ENCODE assay signal across 19 mouse cellular contexts in the genomic region with DNA sequence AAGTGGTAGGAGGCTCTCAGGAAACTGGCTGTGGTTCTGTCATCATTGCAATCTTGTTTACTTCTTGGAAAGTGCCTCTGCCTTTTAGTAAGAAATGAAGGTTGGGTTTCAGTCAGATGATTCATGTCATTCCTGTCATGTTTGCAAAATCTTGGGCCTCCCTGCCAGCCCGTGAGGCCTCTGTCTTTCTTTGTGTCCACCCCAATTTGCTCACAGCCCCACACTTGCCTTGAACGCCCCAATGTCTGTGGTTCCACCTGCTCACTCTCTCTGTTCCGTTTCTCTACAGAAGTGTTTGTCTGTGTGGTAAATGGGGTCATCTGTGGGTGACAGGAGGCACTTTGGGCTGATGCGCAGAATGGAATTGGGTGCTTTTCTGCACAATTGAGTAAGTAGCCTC. TPM values are rescaled to one million over a fixed set of nuclear protein-coding genes. Genes with fewer than 3 reads are reported as not detected.
A peak's percentile ranks its signal among the peaks of the same experiment; 100 is the strongest.
DNase-seq lines count a peak whose midpoint lies in the region; ATAC-seq and TF ChIP-seq lines count a peak whose summit lies in the region.
"Had no signal": no experiment of that assay in that cellular context is flagged by ENCODE, and none has a peak within 500 bp of the region (broad histone marks: within the 10 kb centered on the region; RNA-seq: fewer than 3 reads in every experiment).

No protein-coding gene starts in this region.

- 83% methylated on average over 4 of the region's 4 CpGs for WGBS in heart, embryonic 10.5 days
- 51% methylated on average over 4 of the region's 4 CpGs for WGBS in stomach, embryonic 16.5 days
- 41% methylated on average over 4 of the region's 4 CpGs for WGBS in stomach, postnatal 0 days
- 67% methylated on average over 4 of the region's 4 CpGs for WGBS in liver, postnatal 0 days (ENCODE audit: insufficient replicate concordance)

- H3K4me2 ChIP-seq in stomach, embryonic 16.5 days (ENCODE audit: low read depth, low read length): no peak overlapping the region
- H3K4me2 ChIP-seq in stomach, postnatal 0 days (replicated peaks; ENCODE audit: low read depth): no peak overlapping the region
- H3K4me2 ChIP-seq in liver, postnatal 0 days (ENCODE audit: low read depth, low read length): no peak overlapping the region
- H3K4me2 ChIP-seq: hindbrain, embryonic 13.5 days; limb, embryonic 15.5 days; midbrain, embryonic 13.5 days had no signal

- no peaks in the 10 kb centered on the region for H3K9me3 ChIP-seq in heart, embryonic 10.5 days
- H3K9me3 ChIP-seq in stomach, embryonic 16.5 days (replicated peaks; ENCODE audit: control insufficient read depth, low read length): no peaks in the 10 kb centered on the region
- H3K9me3 ChIP-seq in stomach, postnatal 0 days (ENCODE audit: control insufficient read depth, low read length): no peaks in the 10 kb centered on the region
- no peaks in the 10 kb centered on the region for H3K9me3 ChIP-seq in liver, postnatal 0 days (ENCODE audit: low read length)
- H3K9me3 ChIP-seq: hindbrain, embryonic 13.5 days; limb, embryonic 15.5 days; midbrain, embryonic 13.5 days had no signal

- no peak for TF ChIP-seq CTCF in stomach, postnatal 0 days (IDR thresholded peaks at IDR 0.05; ENCODE audit: low read depth)
- TF ChIP-seq CTCF in liver, postnatal 0 days (IDR thresholded peaks at IDR 0.05; ENCODE audit: low read depth): no peak

- ATAC-seq in stomach, embryonic 16.5 days (ENCODE audit: insufficient read depth, low FRiP score): no peak
- ATAC-seq in stomach, postnatal 0 days (ENCODE audit: low FRiP score, low TSS enrichment): no peak
- no peak for ATAC-seq in liver, postnatal 0 days
- ATAC-seq: midbrain, embryonic 13.5 days had no signal

- 0 out of 2 replicates have a peak overlapping the region, but pooled peaks have one; percentile 17 for H3K9ac ChIP-seq in stomach, embryonic 16.5 days (ENCODE audit: low read length)
- H3K9ac ChIP-seq in stomach, postnatal 0 days (ENCODE audit: low read length): no peak overlapping the region
- H3K9ac ChIP-seq in liver, postnatal 0 days (replicated peaks): no peak overlapping the region
- H3K9ac ChIP-seq: hindbrain, embryonic 13.5 days; limb, embryonic 15.5 days; midbrain, embryonic 13.5 days had no signal

- peaks cover 18% of the 10 kb centered on the region; the same call in 1 of the 2 replicates for H3K27me3 ChIP-seq in heart, embryonic 10.5 days (ENCODE audit: insufficient read depth, poor library complexity, severe bottlenecking)
- no peaks in the 10 kb centered on the region for H3K27me3 ChIP-seq in stomach, embryonic 16.5 days (ENCODE audit: control insufficient read depth, insufficient read depth, low read length)
- H3K27me3 ChIP-seq in stomach, postnatal 0 days (ENCODE audit: control insufficient read depth, insufficient read depth, low read length): no peaks in the 10 kb centered on the region
- H3K27me3 ChIP-seq in liver, postnatal 0 days (ENCODE audit: insufficient read depth, low read length): no peaks in the 10 kb centered on the region
- H3K27me3 ChIP-seq: hindbrain, embryonic 13.5 days; limb, embryonic 15.5 days; midbrain, embryonic 13.5 days had no signal

- H3K27ac ChIP-seq in heart, embryonic 10.5 days: peak overlapping the region; percentile 48; the same call in 1 of the 2 replicates
- peak overlapping the region; percentile 56; the same call in 1 of the 2 replicates for H3K27ac ChIP-seq in stomach, embryonic 16.5 days (ENCODE audit: low read length)
- no peak overlapping the region for H3K27ac ChIP-seq in stomach, postnatal 0 days (replicated peaks)
- peak overlapping the region; percentile 71 for H3K27ac ChIP-seq in liver, postnatal 0 days (ENCODE audit: low read depth)
- H3K27ac ChIP-seq: hindbrain, embryonic 13.5 days; limb, embryonic 15.5 days; midbrain, embryonic 13.5 days had no signal

- no peak for DNase-seq in heart, embryonic 10.5 days (ENCODE audit: low spot score)
- no peak for DNase-seq in heart, adult 11 months
- DNase-seq in stomach, postnatal 0 days (ENCODE audit: low spot score): no peak
- no peak for DNase-seq in liver, postnatal 0 days
- no peak for DNase-seq in embryo, embryonic 11 days
- no peak for DNase-seq in urinary bladder, postnatal 14 days (ENCODE audit: low spot score)
- DNase-seq: cerebellum, adult 11 months; cerebellum, postnatal 14 days; gastrocnemius, postnatal 10 days; heart, postnatal 10 days; kidney, adult 11 months; kidney, postnatal 14 days; retina, postnatal 1 day; thymus, adult 2 months had no signal

- TF ChIP-seq EP300 in stomach, postnatal 0 days (optimal IDR thresholded peaks at IDR 0.05): no peak
- TF ChIP-seq EP300 in liver, postnatal 0 days (IDR thresholded peaks at IDR 0.05; ENCODE audit: low read depth): no peak

- H3K4me1 ChIP-seq in heart, embryonic 10.5 days: peaks cover 64% of the 10 kb centered on the region
- peaks cover 58% of the 10 kb centered on the region for H3K4me1 ChIP-seq in stomach, embryonic 16.5 days (ENCODE audit: control insufficient read depth, insufficient read depth, low read length)
- H3K4me1 ChIP-seq in stomach, postnatal 0 days (replicated peaks; ENCODE audit: control insufficient read depth, insufficient read depth): peaks cover 25% of the 10 kb centered on the region
- H3K4me1 ChIP-seq in liver, postnatal 0 days (ENCODE audit: insufficient read depth): peaks cover 65% of the 10 kb centered on the region

- no peak overlapping the region for H3K4me3 ChIP-seq in heart, embryonic 10.5 days
- no peak overlapping the region for H3K4me3 ChIP-seq in stomach, embryonic 16.5 days (replicated peaks; ENCODE audit: low read length)
- no peak overlapping the region for H3K4me3 ChIP-seq in stomach, postnatal 0 days (ENCODE audit: low read depth, low read length)
- H3K4me3 ChIP-seq in liver, postnatal 0 days (ENCODE audit: low read depth, low read length): no peak overlapping the region
- H3K4me3 ChIP-seq: hindbrain, embryonic 13.5 days; limb, embryonic 15.5 days; midbrain, embryonic 13.5 days; myocyte had no signal

- no peaks in the 10 kb centered on the region for H3K36me3 ChIP-seq in heart, embryonic 10.5 days
- H3K36me3 ChIP-seq in stomach, embryonic 16.5 days (ENCODE audit: control insufficient read depth, insufficient read depth, low read length): no peaks in the 10 kb centered on the region
- no peaks in the 10 kb centered on the region for H3K36me3 ChIP-seq in stomach, postnatal 0 days (ENCODE audit: control insufficient read depth, insufficient read depth, low read length)
- peaks cover 5% of the 10 kb centered on the region; the same call in 1 of the 2 replicates for H3K36me3 ChIP-seq in liver, postnatal 0 days (replicated peaks; ENCODE audit: insufficient read depth, low read length)
- H3K36me3 ChIP-seq: hindbrain, embryonic 13.5 days; limb, embryonic 15.5 days; midbrain, embryonic 13.5 days had no signal

RNA-seq across cellular contexts. Expression of gene Mgll, which starts 32.8 kb away (rescaled TPM):
- polyA plus RNA-seq in heart, embryonic 10.5 days (2016; fragmentation: Nextera tagmentation; extraction: Ambion mirVana): 5.4 and 6.4 TPM in 2 replicates
- polyA plus RNA-seq in stomach, embryonic 16.5 days (2015; fragmentation: Nextera tagmentation; extraction: Ambion mirVana): 121 and 125 TPM in 2 replicates
- polyA plus RNA-seq in stomach, postnatal 0 days (2015; fragmentation: Nextera tagmentation; extraction: Ambion mirVana): 117 and 127 TPM in 2 replicates
- polyA plus RNA-seq in liver, postnatal 0 days (2015; fragmentation: Nextera tagmentation; extraction: Ambion mirVana): 106 and 121 TPM in 2 replicates

Comparison
In these comparisons a context has a peak if more than half of its experiments do, and no peak if none do; other contexts are left out.
1. RNA of gene Mgll, which starts 32.8 kb away (polyA plus RNA-seq): 106 to 121 TPM in liver, postnatal 0 days, 121 to 125 TPM in stomach, embryonic 16.5 days and 117 to 127 TPM in stomach, postnatal 0 days; 5.4 to 6.4 TPM in heart, embryonic 10.5 days; every median in the first group is over 10 times any median in the second.